ENCODE assay signal across 10 mouse cellular contexts in the genomic region with DNA sequence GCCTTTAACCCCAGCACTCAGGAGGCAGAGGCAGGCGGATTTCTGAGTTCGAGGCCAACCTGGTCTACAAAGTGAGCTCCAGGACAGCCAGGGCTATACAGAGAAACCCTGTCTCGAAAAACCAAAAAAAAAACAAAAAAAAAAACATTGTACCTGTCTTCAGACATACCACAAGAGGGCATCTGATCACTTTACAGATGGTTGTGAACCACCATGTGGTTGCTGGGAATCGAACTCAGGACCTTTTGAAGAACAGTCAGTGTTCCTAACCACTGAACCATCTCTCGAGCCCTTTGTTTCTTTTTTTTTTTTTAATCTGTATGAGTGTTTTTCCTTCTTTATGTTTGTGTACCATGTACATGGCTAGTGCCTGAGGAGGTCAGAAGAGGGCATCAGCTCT. TPM values are rescaled to one million over a fixed set of nuclear protein-coding genes. Genes with fewer than 3 reads are reported as not detected.
"Had no signal": no experiment of that assay in that cellular context is flagged by ENCODE, and none has a peak within 500 bp of the region (broad histone marks: within the 10 kb centered on the region; RNA-seq: fewer than 3 reads in every experiment).

No protein-coding gene starts in this region.

RNA-seq across cellular contexts. Expression of gene Hapln4, which starts 32.8 kb away (rescaled TPM):
- total RNA-seq: gastrocnemius, adult 18-20 months; heart, postnatal 10 days; heart, postnatal 25 days; heart, postnatal 4 days had no signal
- polyA plus RNA-seq: heart, embryonic 16.5 days; inflammation-experienced regulatory T-cells, adult 6 months; kidney, embryonic 15.5 days; kidney, postnatal 0 days; limb, embryonic 10.5 days; limb, embryonic 12.5 days had no signal
